Comparison of ENCODE assay signal across 16 mouse cellular contexts in genomic region chr14:93287642-93288041, GRCm38 (mm10).
A peak's percentile ranks its signal among the peaks of the same experiment; 100 is the strongest.
DNase-seq lines count a peak whose midpoint lies in the region; ATAC-seq and TF ChIP-seq lines count a peak whose summit lies in the region.
"Had no signal": no experiment of that assay in that cellular context is flagged by ENCODE, and none has a peak within 500 bp of the region (broad histone marks: within the 10 kb centered on the region; RNA-seq: fewer than 3 reads in every experiment).

No protein-coding gene starts in this region.

- no peaks in the 10 kb centered on the region for H3K27me3 ChIP-seq in intestine, postnatal 0 days (replicated peaks; ENCODE audit: control insufficient read depth, insufficient read depth, low read length)
- H3K27me3 ChIP-seq in intestine, embryonic 16.5 days (replicated peaks; ENCODE audit: control insufficient read depth, insufficient read depth, low read length), result no peaks in the 10 kb centered on the region
- no peaks in the 10 kb centered on the region for H3K27me3 ChIP-seq in midbrain, embryonic 14.5 days (ENCODE audit: control insufficient read depth, insufficient read depth, low read length)
- no peaks in the 10 kb centered on the region for H3K27me3 ChIP-seq in midbrain, embryonic 15.5 days (replicated peaks)
- H3K27me3 ChIP-seq: heart, embryonic 15.5 days; liver, embryonic 15.5 days; stomach, embryonic 15.5 days had no signal

- H3K4me3 ChIP-seq in intestine, postnatal 0 days (ENCODE audit: low read depth, low read length), result no peak overlapping the region
- no peak overlapping the region for H3K4me3 ChIP-seq in intestine, embryonic 16.5 days (ENCODE audit: low read length)
- H3K4me3 ChIP-seq in midbrain, embryonic 14.5 days (replicated peaks; ENCODE audit: low read depth, low read length), result no peak overlapping the region
- H3K4me3 ChIP-seq in midbrain, embryonic 15.5 days, result no peak overlapping the region
- H3K4me3 ChIP-seq: erythroblast, embryonic 14.5 days; heart, embryonic 15.5 days; liver, embryonic 15.5 days; stomach, embryonic 15.5 days had no signal

- no peaks in the 10 kb centered on the region for H3K9me3 ChIP-seq in intestine, postnatal 0 days (ENCODE audit: control insufficient read depth)
- H3K9me3 ChIP-seq in intestine, embryonic 16.5 days (ENCODE audit: control insufficient read depth, low read length), result no peaks in the 10 kb centered on the region
- H3K9me3 ChIP-seq in midbrain, embryonic 14.5 days (ENCODE audit: control insufficient read depth, low read length), result no peaks in the 10 kb centered on the region
- H3K9me3 ChIP-seq in midbrain, embryonic 15.5 days, result no peaks in the 10 kb centered on the region
- H3K9me3 ChIP-seq: heart, embryonic 15.5 days; liver, embryonic 15.5 days; stomach, embryonic 15.5 days had no signal

- peak; percentile 13 to 21 for DNase-seq in cerebellum, postnatal 10 days
- DNase-seq in cerebellum, adult 11 months, result no peak
- peak; percentile 42 for DNase-seq in midbrain, embryonic 14.5 days
- peak; percentile 53 for DNase-seq in retina, embryonic 14.5 days (ENCODE audit: low spot score)
- no peak for DNase-seq in gastrocnemius, postnatal 25 days
- DNase-seq: left cerebral cortex, postnatal 4 days; right cerebral cortex, postnatal 4 days; thymus, postnatal 4 days had no signal

- no peak overlapping the region for H3K4me2 ChIP-seq in intestine, postnatal 0 days (replicated peaks; ENCODE audit: low read depth)
- H3K4me2 ChIP-seq in intestine, embryonic 16.5 days (ENCODE audit: low read depth, low read length), result no peak overlapping the region
- H3K4me2 ChIP-seq in midbrain, embryonic 14.5 days (ENCODE audit: low read length), result no peak overlapping the region
- no peak overlapping the region for H3K4me2 ChIP-seq in midbrain, embryonic 15.5 days
- H3K4me2 ChIP-seq: heart, embryonic 15.5 days; liver, embryonic 15.5 days; stomach, embryonic 15.5 days had no signal

- ATAC-seq in intestine, postnatal 0 days, result no peak
- no peak for ATAC-seq in intestine, embryonic 16.5 days
- ATAC-seq in midbrain, embryonic 14.5 days (ENCODE audit: low FRiP score, low TSS enrichment), result no peak
- no peak for ATAC-seq in midbrain, embryonic 15.5 days (replicated peaks)

- H3K27ac ChIP-seq in intestine, postnatal 0 days (ENCODE audit: low read depth, low read length), result no peak overlapping the region
- no peak overlapping the region for H3K27ac ChIP-seq in intestine, embryonic 16.5 days (ENCODE audit: low read length)
- no peak overlapping the region for H3K27ac ChIP-seq in midbrain, embryonic 14.5 days (replicated peaks; ENCODE audit: low read depth, low read length)
- H3K27ac ChIP-seq in midbrain, embryonic 15.5 days, result no peak overlapping the region
- H3K27ac ChIP-seq: heart, embryonic 15.5 days; liver, embryonic 15.5 days; stomach, embryonic 15.5 days had no signal

- no peaks in the 10 kb centered on the region for H3K36me3 ChIP-seq in intestine, postnatal 0 days (ENCODE audit: control insufficient read depth, insufficient read depth)
- no peaks in the 10 kb centered on the region for H3K36me3 ChIP-seq in intestine, embryonic 16.5 days (ENCODE audit: control insufficient read depth, insufficient read depth, low read length)
- H3K36me3 ChIP-seq in midbrain, embryonic 14.5 days (ENCODE audit: control insufficient read depth, insufficient read depth, low read length), result no peaks in the 10 kb centered on the region
- no peaks in the 10 kb centered on the region for H3K36me3 ChIP-seq in midbrain, embryonic 15.5 days (replicated peaks)
- H3K36me3 ChIP-seq: G1E; heart, embryonic 15.5 days; liver, embryonic 15.5 days; stomach, embryonic 15.5 days had no signal

- TF ChIP-seq CTCF in intestine, postnatal 0 days (IDR thresholded peaks at IDR 0.05; ENCODE audit: low read depth), result peak; percentile 48

- WGBS in intestine, postnatal 0 days, result 52% methylated on average over 1 of the region's 1 CpGs
- WGBS in intestine, embryonic 16.5 days, result 39% methylated on average over 1 of the region's 1 CpGs
- 24% methylated on average over 1 of the region's 1 CpGs for WGBS in midbrain, embryonic 14.5 days
- WGBS in midbrain, embryonic 15.5 days, result 33% methylated on average over 1 of the region's 1 CpGs

- H3K4me1 ChIP-seq in intestine, postnatal 0 days (replicated peaks; ENCODE audit: control insufficient read depth, insufficient read depth, low read length), result no peaks in the 10 kb centered on the region
- H3K4me1 ChIP-seq in intestine, embryonic 16.5 days (ENCODE audit: control insufficient read depth, insufficient read depth, low read length), result no peaks in the 10 kb centered on the region
- H3K4me1 ChIP-seq in midbrain, embryonic 14.5 days (ENCODE audit: control insufficient read depth, insufficient read depth, low read length), result no peaks in the 10 kb centered on the region
- no peaks in the 10 kb centered on the region for H3K4me1 ChIP-seq in midbrain, embryonic 15.5 days
- H3K4me1 ChIP-seq: heart, embryonic 15.5 days; liver, embryonic 15.5 days; stomach, embryonic 15.5 days had no signal

- H3K9ac ChIP-seq in intestine, postnatal 0 days (ENCODE audit: low read depth, low read length), result no peak overlapping the region
- no peak overlapping the region for H3K9ac ChIP-seq in intestine, embryonic 16.5 days (ENCODE audit: low read depth, low read length)
- H3K9ac ChIP-seq in midbrain, embryonic 14.5 days (replicated peaks; ENCODE audit: low read length), result no peak overlapping the region
- H3K9ac ChIP-seq in midbrain, embryonic 15.5 days, result no peak overlapping the region
- H3K9ac ChIP-seq: heart, embryonic 15.5 days; liver, embryonic 15.5 days; stomach, embryonic 15.5 days had no signal

Comparison
In these comparisons a context has a peak if more than half of its experiments do, and no peak if none do; other contexts are left out.
1. DNase-seq: peak in cerebellum, postnatal 10 days (2 of 2), midbrain, embryonic 14.5 days (single experiment) and retina, embryonic 14.5 days (single experiment); none in cerebellum, adult 11 months (single experiment) and gastrocnemius, postnatal 25 days (single experiment).